Mouse (Mus musculus) gastrocnemius, postnatal 36 days (tissue): ENCODE measurements around the gene Slc16a6. TPM values are rescaled to one million over a fixed set of nuclear protein-coding genes. Genes with fewer than 3 reads are reported as not detected.

ENCODE experiments used
- DNase-seq, 2 experiments: peaks; one replicate each; pipeline ENCODE4 v3.0.0; 2022
- intact Hi-C: fragments of 180-260 bp; cut with DNase I; formaldehyde crosslinking; loops from one replicate; pipeline ENCODE4 v1.15.1; 2025
- microRNA-seq, 2 experiments: library from miRNA; unstranded; fragments of <30 nt; microRNA quantifications; one replicate each; pipeline ENCODE4 v1.2.0; 2021
- total RNA-seq, 2 experiments: library from RNA; stranded (reverse); gene quantifications; 2 replicates each; pipeline ENCODE4 v1.2.3; 2021

The Slc16a6 gene
- total RNA-seq, 2 experiments from 2014 or later, result 4.8 to 9.4 TPM

GRCm38 (mm10) chr11:109420567-109420962 is 52.8 kb downstream of the Slc16a6 start:
- DNase-seq, result no peak
- intact Hi-C loops, result loop anchor here (5.0 kb wide), 2 partner anchors 48 to 73 kb away; no protein-coding TSS in a partner anchor

- intact Hi-C loops, result loop anchor here (5.0 kb wide), 2 partner anchors 48 to 73 kb away; no protein-coding TSS in a partner anchor
- no peak for DNase-seq
Measured at GRCm38 (mm10) chr11:109419961-109420566, 53.3 kb downstream of the Slc16a6 start.

GRCm38 (mm10) chr11:109419461-109419860 is 53.9 kb downstream of the Slc16a6 start:
- DNase-seq, result no peak
- intact Hi-C loops, result no loop called here

- DNase-seq, result no peak
- intact Hi-C loops, result no loop called here
Measured at GRCm38 (mm10) chr11:109417472-109418040, 55.8 kb downstream of the Slc16a6 start.

- DNase-seq, result no peak
- intact Hi-C loops, result no loop called here
Measured at GRCm38 (mm10) chr11:109416709-109417420, 56.5 kb downstream of the Slc16a6 start.

GRCm38 (mm10) chr11:109414802-109415201 is 58.6 kb downstream of the Slc16a6 start:
- intact Hi-C loops, result no loop called here
- no peak for DNase-seq

- DNase-seq, result no peak
- intact Hi-C loops, result no loop called here
Measured at GRCm38 (mm10) chr11:109413617-109414016, 59.8 kb downstream of the Slc16a6 start, which contains the start of gene 9930022D16Rik. Gene 9930022D16Rik, plus strand, starts transcription at chr11:109413917.

GRCm38 (mm10) chr11:109410197-109410980 is 63.0 kb downstream of the Slc16a6 start:
- no peak for DNase-seq
- intact Hi-C loops, result no loop called here

- no peak for DNase-seq
- intact Hi-C loops, result no loop called here
Measured at GRCm38 (mm10) chr11:109406431-109406830, 67.0 kb downstream of the Slc16a6 start.

Small RNA genes lying within 50 kb of the gene (microRNA-seq; reads per million reads assigned to microRNA genes)
- gene Gm25540, result 0 reads per million in 2 experiments

Other genes starting within 250 kb of the Slc16a6 start
- not detected for gene Rgs9, start 175.5 kb downstream of the Slc16a6 start, total RNA-seq
- 10 to 100 TPM; 21.9 to 22.1 TPM for gene Gna13, start 110.8 kb downstream of the Slc16a6 start, total RNA-seq
- not detected for gene 9930022D16Rik, start 59.7 kb downstream of the Slc16a6 start, total RNA-seq
- gene Amz2, start 47.7 kb downstream of the Slc16a6 start, total RNA-seq, result 10 to 100 TPM; 60.1 to 63.4 TPM
- 1 to 10 TPM in 1 of 2 experiments, under 1 TPM in 1; 0.86 to 1.7 TPM for gene Arsg, start 224 bp downstream of the Slc16a6 start, total RNA-seq
- gene Wipi1, start 138.4 kb upstream of the Slc16a6 start, total RNA-seq, result 10 to 100 TPM; 55.6 to 58.9 TPM
- 100 to 1,000 TPM; 115 TPM for gene Prkar1a, start 175.8 kb upstream of the Slc16a6 start, total RNA-seq
- 1 to 10 TPM; 1.6 to 2.5 TPM for gene Fam20a, start 248.7 kb upstream of the Slc16a6 start, total RNA-seq